Mouse (Mus musculus): Measurements from ENCODE around the gene Ehd4. TPM values are rescaled to one million over a fixed set of nuclear protein-coding genes. Genes with fewer than 3 reads are reported as not detected.

The Ehd4 gene
- polyA plus RNA-seq, 1 experiment from 2014 or later = 43.4 TPM

- WGBS = 78% methylated on average over 10 of the region's 10 CpGs
- Histone ChIP-seq H3K27ac (no peak overlapping the region), H3K4me2 (no peak overlapping the region), H3K36me3 (no peaks in the 10 kb centered on the region), H3K9ac (no peak overlapping the region), H3K4me1 (no peaks in the 10 kb centered on the region), H3K27me3 (replicated peaks) (no peaks in the 10 kb centered on the region), H3K9me3 (no peaks in the 10 kb centered on the region), H3K4me3 (replicated peaks) (no peak overlapping the region)
- no peak for ATAC-seq (ENCODE audit: insufficient read depth, low FRiP score, low read depth)
Measured at GRCm38 (mm10) chr2:120165474-120165873, 11.1 kb upstream of the Ehd4 start.

GRCm38 (mm10) chr2:120159434-120159833, 5.0 kb upstream of the Ehd4 start:
- no peak for ATAC-seq (ENCODE audit: insufficient read depth, low FRiP score, low read depth)
- H3K4me2 ChIP-seq = no peak overlapping the region
- H3K9me3 ChIP-seq = no peaks in the 10 kb centered on the region
- no peaks in the 10 kb centered on the region for H3K27me3 ChIP-seq (replicated peaks)
- WGBS = 80% methylated on average over 2 of the region's 2 CpGs
- no peak overlapping the region for H3K4me3 ChIP-seq (replicated peaks)
- no peak overlapping the region for H3K9ac ChIP-seq
- H3K36me3 ChIP-seq = no peaks in the 10 kb centered on the region
- H3K27ac ChIP-seq = no peak overlapping the region
- H3K4me1 ChIP-seq = no peaks in the 10 kb centered on the region

- H3K36me3 ChIP-seq = no peaks in the 10 kb centered on the region
- ATAC-seq (ENCODE audit: insufficient read depth, low FRiP score, low read depth) = no peak
- H3K4me1 ChIP-seq = no peaks in the 10 kb centered on the region
- H3K4me2 ChIP-seq = no peak overlapping the region
- H3K4me3 ChIP-seq (replicated peaks) = no peak overlapping the region
- no peaks in the 10 kb centered on the region for H3K9me3 ChIP-seq
- H3K27me3 ChIP-seq (replicated peaks) = no peaks in the 10 kb centered on the region
- H3K27ac ChIP-seq = no peak overlapping the region
- 35% methylated on average over 1 of the region's 1 CpGs for WGBS
- no peak overlapping the region for H3K9ac ChIP-seq
Measured at GRCm38 (mm10) chr2:120158846-120159245, 4.4 kb upstream of the Ehd4 start.

GRCm38 (mm10) chr2:120158016-120158415, 3.6 kb upstream of the Ehd4 start:
- no peak for ATAC-seq (ENCODE audit: insufficient read depth, low FRiP score, low read depth)
- Histone ChIP-seq H3K9ac (no peak overlapping the region), H3K9me3 (no peaks in the 10 kb centered on the region), H3K4me3 (replicated peaks) (no peak overlapping the region), H3K27ac (no peak overlapping the region), H3K36me3 (no peaks in the 10 kb centered on the region), H3K27me3 (replicated peaks) (no peaks in the 10 kb centered on the region), H3K4me1 (no peaks in the 10 kb centered on the region), H3K4me2 (no peak overlapping the region)
- 51% methylated on average over 5 of the region's 5 CpGs for WGBS

- Histone ChIP-seq H3K36me3 (no peaks in the 10 kb centered on the region), H3K27ac (no peak overlapping the region), H3K27me3 (replicated peaks) (no peaks in the 10 kb centered on the region), H3K4me1 (no peaks in the 10 kb centered on the region), H3K4me3 (replicated peaks) (no peak overlapping the region), H3K9me3 (no peaks in the 10 kb centered on the region), H3K9ac (no peak overlapping the region), H3K4me2 (no peak overlapping the region)
- ATAC-seq (ENCODE audit: insufficient read depth, low FRiP score, low read depth) = no peak
- 74% methylated on average over 2 of the region's 2 CpGs for WGBS
Measured at GRCm38 (mm10) chr2:120157606-120158005, 3.2 kb upstream of the Ehd4 start.

- Histone ChIP-seq H3K27ac (peak overlapping the region; percentile 81), H3K4me1 (no peaks in the 10 kb centered on the region), H3K9me3 (no peaks in the 10 kb centered on the region), H3K9ac (peak overlapping the region; percentile 61; the same call in 1 of the 2 replicates), H3K27me3 (replicated peaks) (no peaks in the 10 kb centered on the region), H3K4me3 (replicated peaks) (peak overlapping the region; percentile 77), H3K36me3 (no peaks in the 10 kb centered on the region), H3K4me2 (peak overlapping the region; percentile 99)
- WGBS = under 1% methylated on average over 38 of the region's 38 CpGs
- ATAC-seq (ENCODE audit: insufficient read depth, low FRiP score, low read depth) = peak; percentile 40; the same call in 1 of the 2 replicates
Measured at GRCm38 (mm10) chr2:120153586-120154360, 633 bp downstream of the Ehd4 start.

- WGBS = 77% methylated on average over 3 of the region's 3 CpGs
- Histone ChIP-seq H3K27me3 (replicated peaks) (no peaks in the 10 kb centered on the region), H3K9ac (no peak overlapping the region), H3K36me3 (no peaks in the 10 kb centered on the region), H3K4me1 (no peaks in the 10 kb centered on the region), H3K4me2 (no peak overlapping the region), H3K9me3 (no peaks in the 10 kb centered on the region), H3K4me3 (replicated peaks) (no peak overlapping the region), H3K27ac (no peak overlapping the region)
- no peak for ATAC-seq (ENCODE audit: insufficient read depth, low FRiP score, low read depth)
Measured at GRCm38 (mm10) chr2:120150571-120150970, 3.8 kb downstream of the Ehd4 start.

GRCm38 (mm10) chr2:120149634-120150033, 4.8 kb downstream of the Ehd4 start:
- Histone ChIP-seq H3K4me2 (no peak overlapping the region), H3K36me3 (no peaks in the 10 kb centered on the region), H3K9ac (no peak overlapping the region), H3K9me3 (no peaks in the 10 kb centered on the region), H3K4me1 (no peaks in the 10 kb centered on the region), H3K4me3 (replicated peaks) (no peak overlapping the region), H3K27me3 (replicated peaks) (no peaks in the 10 kb centered on the region), H3K27ac (no peak overlapping the region)
- no peak for ATAC-seq (ENCODE audit: insufficient read depth, low FRiP score, low read depth)
- WGBS = 85% methylated on average over 7 of the region's 7 CpGs

- WGBS = 53% methylated on average over 3 of the region's 3 CpGs
- ATAC-seq (ENCODE audit: insufficient read depth, low FRiP score, low read depth) = no peak
Measured at GRCm38 (mm10) chr2:120147999-120148398, 6.4 kb downstream of the Ehd4 start.

GRCm38 (mm10) chr2:120147364-120147763, 7.0 kb downstream of the Ehd4 start:
- H3K9ac ChIP-seq = no peak overlapping the region
- H3K4me2 ChIP-seq = no peak overlapping the region
- ATAC-seq (ENCODE audit: insufficient read depth, low FRiP score, low read depth) = no peak
- H3K36me3 ChIP-seq = no peaks in the 10 kb centered on the region
- H3K4me3 ChIP-seq (replicated peaks) = no peak overlapping the region
- no peaks in the 10 kb centered on the region for H3K27me3 ChIP-seq (replicated peaks)
- 47% methylated on average over 2 of the region's 2 CpGs for WGBS
- no peaks in the 10 kb centered on the region for H3K4me1 ChIP-seq
- H3K9me3 ChIP-seq = no peaks in the 10 kb centered on the region
- no peak overlapping the region for H3K27ac ChIP-seq

More at GRCm38 (mm10) chr2:120147999-120148398, 6.4 kb downstream of the Ehd4 start:
- no peaks in the 10 kb centered on the region for H3K4me1 ChIP-seq
- no peak overlapping the region for H3K27ac ChIP-seq
- H3K27me3 ChIP-seq (replicated peaks) = no peaks in the 10 kb centered on the region
- H3K4me2 ChIP-seq = no peak overlapping the region
- no peaks in the 10 kb centered on the region for H3K36me3 ChIP-seq
- H3K4me3 ChIP-seq (replicated peaks) = no peak overlapping the region
- no peak overlapping the region for H3K9ac ChIP-seq
- no peaks in the 10 kb centered on the region for H3K9me3 ChIP-seq

GRCm38 (mm10) chr2:120146543-120146942, 7.9 kb downstream of the Ehd4 start:
- no peak overlapping the region for H3K4me2 ChIP-seq
- H3K9me3 ChIP-seq = no peaks in the 10 kb centered on the region
- WGBS = 70% methylated on average over 2 of the region's 2 CpGs
- H3K27me3 ChIP-seq (replicated peaks) = no peaks in the 10 kb centered on the region
- no peak overlapping the region for H3K4me3 ChIP-seq (replicated peaks)
- ATAC-seq (ENCODE audit: insufficient read depth, low FRiP score, low read depth) = no peak
- no peak overlapping the region for H3K27ac ChIP-seq
- H3K4me1 ChIP-seq = no peaks in the 10 kb centered on the region
- no peaks in the 10 kb centered on the region for H3K36me3 ChIP-seq
- H3K9ac ChIP-seq = no peak overlapping the region

GRCm38 (mm10) chr2:120144390-120144789, 10.0 kb downstream of the Ehd4 start:
- Histone ChIP-seq H3K4me2 (no peak overlapping the region), H3K27ac (no peak overlapping the region), H3K9ac (no peak overlapping the region), H3K4me3 (replicated peaks) (no peak overlapping the region), H3K9me3 (no peaks in the 10 kb centered on the region), H3K27me3 (replicated peaks) (no peaks in the 10 kb centered on the region), H3K4me1 (no peaks in the 10 kb centered on the region), H3K36me3 (no peaks in the 10 kb centered on the region)
- ATAC-seq (ENCODE audit: insufficient read depth, low FRiP score, low read depth) = no peak
- 85% methylated on average over 4 of the region's 4 CpGs for WGBS
